Mouse (Mus musculus): ENCODE measurements around the gene Ivd.

DNA sequence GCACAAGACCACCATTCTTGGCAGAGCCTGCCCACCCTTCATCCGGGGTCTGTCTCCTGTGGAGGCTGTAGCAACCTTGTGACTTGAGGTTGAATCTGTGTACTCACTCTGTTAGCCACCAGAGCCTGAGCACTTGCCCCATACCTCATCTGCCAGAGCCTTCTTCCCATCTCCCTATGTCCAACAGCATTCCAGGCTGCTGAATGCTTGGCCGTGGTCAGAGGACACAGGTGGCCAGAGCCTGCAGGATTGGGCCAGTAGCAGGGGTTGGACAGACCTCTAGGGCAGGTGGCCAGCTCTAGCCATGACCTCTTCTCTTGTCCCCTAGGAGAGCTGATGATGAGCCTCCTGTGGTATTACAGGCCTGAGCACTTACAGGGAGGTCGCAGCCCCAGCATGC is 58.7 kb downstream of the Ivd start:
- TF ChIP-seq CTCF (IDR thresholded peaks at IDR 0.05) (no peak), POLR2A (IDR thresholded peaks at IDR 0.05; ENCODE audit: insufficient read depth, low read depth, low read length) (no peak), EP300 (IDR thresholded peaks at IDR 0.05; ENCODE audit: insufficient read depth, low read depth, low read length) (no peak)

Data from heart, adult 2 months (tissue).